In the genomic region with DNA sequence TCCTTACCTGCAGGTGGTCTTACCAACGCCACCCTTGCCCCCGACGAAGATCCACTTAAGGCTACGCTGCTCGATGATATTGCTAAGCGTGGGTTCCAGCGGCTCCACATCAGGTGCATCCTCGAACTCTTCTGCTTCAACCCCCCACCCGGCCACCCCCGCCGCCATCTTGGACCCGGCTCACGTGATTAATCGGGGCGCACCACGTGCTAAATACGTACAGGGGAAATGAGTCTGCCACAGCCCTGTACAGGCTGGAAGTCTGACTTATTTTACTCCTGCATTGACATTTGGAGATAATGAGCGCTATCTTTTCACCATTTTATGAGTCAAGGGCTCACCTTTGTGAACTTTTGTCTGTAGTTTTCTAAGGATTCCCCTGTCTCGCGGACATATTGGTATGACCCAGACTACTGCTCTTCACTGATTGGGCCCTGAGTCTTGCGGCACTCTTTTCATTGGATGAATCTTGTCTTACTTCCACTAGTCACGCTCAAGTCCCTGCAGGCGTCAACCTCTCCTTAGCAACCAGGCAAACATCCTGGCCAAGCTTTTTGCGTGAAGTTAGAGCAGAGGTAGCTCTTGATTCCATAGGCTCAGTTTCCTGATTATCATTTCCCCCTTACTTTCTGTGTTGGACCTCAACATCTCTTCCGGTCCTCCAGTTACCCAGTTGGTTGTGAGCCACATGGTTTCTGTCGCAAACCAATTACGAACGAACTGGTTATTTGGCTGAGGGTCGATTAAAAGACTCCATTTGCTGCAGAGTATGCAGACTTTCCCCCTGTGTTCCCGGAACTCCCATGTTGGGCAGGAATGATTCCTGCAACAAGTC, we compare ENCODE assay signal across 7 mouse cellular contexts. TPM values are rescaled to one million over a fixed set of nuclear protein-coding genes. Genes with fewer than 3 reads are reported as not detected.
DNase-seq lines count a peak whose midpoint lies in the region; ATAC-seq lines count a peak whose summit lies in the region.

Asna1 (minus strand) TSS at position 184 of the 835 bp plus-strand sequence.

- H3K4me1 ChIP-seq in intestine, embryonic 15.5 days (replicated peaks): peaks cover 30% of the 10 kb centered on the region
- H3K4me1 ChIP-seq in midbrain, embryonic 10.5 days: peaks cover 44% of the 10 kb centered on the region

- peak within 1 kb of the TSS; percentile 74 for H3K27ac ChIP-seq in intestine, embryonic 15.5 days
- peak within 1 kb of the TSS; percentile 98 for H3K27ac ChIP-seq in midbrain, embryonic 10.5 days (replicated peaks)

- intact Hi-C loops in gastrocnemius, postnatal 36 days (cut with DNase I): no loop called here
- intact Hi-C loops in left cerebral cortex, postnatal 25 days (cut with DNase I): loop anchor here (2.0 kb wide), 1 partner anchor 51 kb away; no protein-coding TSS in a partner anchor

- 4% methylated on average over 30 of the region's 30 CpGs for WGBS in intestine, embryonic 15.5 days
- 7% methylated on average over 30 of the region's 30 CpGs for WGBS in midbrain, embryonic 10.5 days

- H3K27me3 ChIP-seq in intestine, embryonic 15.5 days (replicated peaks): no peaks in the 10 kb centered on the region
- no peaks in the 10 kb centered on the region for H3K27me3 ChIP-seq in midbrain, embryonic 10.5 days (ENCODE audit: low read depth, poor library complexity, severe bottlenecking)

- peak; percentile 84 for DNase-seq in adrenal gland, adult 8-10 months
- DNase-seq in embryo, embryonic 11.5 days (ENCODE audit: low read depth, low spot score): peak; percentile 81
- DNase-seq in gastrocnemius, postnatal 36 days: peak; percentile 72
- DNase-seq in left cerebral cortex, postnatal 25 days (ENCODE audit: low spot score in 2 of 2): peak; percentile 86 to 94
- DNase-seq in midbrain, embryonic 10.5 days (ENCODE audit: low spot score): peak; percentile 88
- DNase-seq in right cerebral cortex, postnatal 4 days: peak; percentile 82

- H3K9ac ChIP-seq in intestine, embryonic 15.5 days: peak within 1 kb of the TSS; percentile 68

- H3K4me3 ChIP-seq in intestine, embryonic 15.5 days (replicated peaks): peak within 1 kb of the TSS; percentile 80
- H3K4me3 ChIP-seq in midbrain, embryonic 10.5 days: peak within 1 kb of the TSS; percentile 83

- H3K4me2 ChIP-seq in intestine, embryonic 15.5 days (replicated peaks): peak within 1 kb of the TSS; percentile 82

- ATAC-seq in intestine, embryonic 15.5 days: peak; percentile 91

- no peaks in the 10 kb centered on the region for H3K9me3 ChIP-seq in intestine, embryonic 15.5 days
- H3K9me3 ChIP-seq in midbrain, embryonic 10.5 days (replicated peaks): no peaks in the 10 kb centered on the region

- peaks cover 21% of the 10 kb centered on the region; the same call in 1 of the 2 replicates for H3K36me3 ChIP-seq in intestine, embryonic 15.5 days
- H3K36me3 ChIP-seq in midbrain, embryonic 10.5 days: peaks cover 57% of the 10 kb centered on the region

RNA-seq across cellular contexts. Expression of gene Asna1, which starts in this region (rescaled TPM):
- total RNA-seq in adrenal gland, adult 8-10 months (2022): 100 to 1,000 TPM in 2 of 4 experiments, 10 to 100 TPM in 2; 96.4 to 107 (median 101) TPM
- total RNA-seq in gastrocnemius, postnatal 36 days (2021): 10 to 100 TPM; 49.7 to 50.8 TPM
- 125 and 130 TPM in 2 replicates for polyA plus RNA-seq in intestine, embryonic 15.5 days (2015; fragmentation: Nextera tagmentation; extraction: Ambion mirVana)
- 100 to 1,000 TPM; 118 to 122 TPM for total RNA-seq in left cerebral cortex, postnatal 25 days (2021)
- polyA plus RNA-seq in midbrain, embryonic 10.5 days (2016; fragmentation: Nextera tagmentation; extraction: Ambion mirVana): 160 and 164 TPM in 2 replicates

Comparison
In these comparisons a context has a peak if more than half of its experiments do, and no peak if none do; other contexts are left out.
1. Peak in every context shown above with its lines: DNase-seq, ATAC-seq, H3K4me3 ChIP-seq and H3K27ac ChIP-seq.